Mouse (Mus musculus) erythroblast, adult 5-6 weeks (primary cell): ENCODE data around the gene Tmem231. TPM values are rescaled to one million over a fixed set of nuclear protein-coding genes. Genes with fewer than 3 reads are reported as not detected.

Experiments used
- ATAC-seq: replicated peaks from 2 replicates; pipeline ENCODE4 v1.8.0; 2016; ENCODE audit warnings: moderate number of reproducible peaks, mild to moderate bottlenecking, moderate TSS enrichment, inconsistent platforms; ENCODE audit not compliant: poor library complexity, low FRiP score, severe bottlenecking
- total RNA-seq, 2 experiments: library from RNA; stranded (forward) in 1 of 2; stranded (reverse) in 1 of 2; fragments of 150-400 nt in 1 of 2; fragments of 200-764, 138-1000 nt in 1 of 2; gene quantifications; 2 replicates each; pipeline versions ENCODE4 v1.2.3 to v1.2.4; 2015 to 2017; ENCODE audit warnings: low replicate concordance in 2 of 2

Tmem231 gene
- total RNA-seq, 2 experiments from 2014 or later = 4.7 TPM; not detected in 1

DNA sequence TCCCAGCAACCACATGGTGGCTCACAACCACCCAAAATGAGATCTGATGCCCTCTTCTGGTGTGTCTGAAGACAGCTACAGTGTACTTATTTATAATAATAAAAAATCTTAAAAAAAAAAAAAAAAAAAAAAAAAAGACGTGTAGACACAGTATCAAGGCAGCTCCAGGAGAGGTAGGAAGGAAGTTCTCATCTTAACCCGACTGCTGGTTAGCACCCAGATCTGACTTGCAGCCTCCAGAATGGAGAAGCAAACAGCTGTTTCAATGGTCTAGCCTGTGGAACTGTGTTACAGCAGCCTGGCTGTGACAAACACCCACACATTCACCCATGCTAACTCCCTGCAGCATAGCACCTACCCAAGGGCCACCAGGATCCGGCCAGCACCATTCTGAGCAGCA is 63.3 kb downstream of the Tmem231 start:
- no peak for ATAC-seq

DNA sequence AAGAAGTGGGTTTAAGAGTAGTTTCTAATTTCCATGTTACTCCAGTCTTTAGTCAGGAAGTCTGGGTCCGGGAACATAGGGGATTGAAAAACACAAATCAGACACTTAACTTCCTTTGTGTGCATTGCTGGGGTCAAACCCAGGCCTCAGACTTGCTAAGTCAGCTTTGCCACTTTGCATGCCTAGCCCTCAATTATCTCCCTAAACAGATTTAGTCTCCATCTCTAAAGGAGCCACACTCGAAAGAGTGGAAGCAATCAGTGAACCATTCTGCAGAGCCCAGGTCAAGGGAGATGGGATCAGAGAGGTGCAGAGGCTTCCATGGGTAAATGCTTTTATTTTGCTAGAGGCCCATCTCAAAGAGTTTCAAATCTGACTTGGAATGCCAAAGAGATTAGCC is 65.0 kb downstream of the Tmem231 start:
- no peak for ATAC-seq

DNA sequence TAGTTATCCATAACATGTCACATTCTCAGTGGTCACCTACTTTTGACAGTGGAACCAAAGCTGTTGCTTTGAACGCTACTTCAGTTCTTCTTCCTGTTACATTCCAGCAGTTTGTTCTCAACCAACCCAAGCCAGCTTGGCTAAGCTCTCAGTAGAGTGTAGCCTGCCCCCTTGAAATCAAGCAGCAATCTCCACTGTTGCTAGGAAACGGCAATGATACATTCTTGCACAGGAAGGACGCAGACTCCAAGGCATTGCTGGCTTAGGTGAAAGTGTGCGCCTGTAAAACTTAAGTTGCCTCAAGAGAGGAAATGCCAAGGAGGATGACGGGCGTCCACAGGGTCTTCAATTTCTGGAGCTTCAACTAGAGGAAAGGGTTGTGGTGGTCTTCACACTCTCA is 67.8 kb downstream of the Tmem231 start:
- ATAC-seq = no peak

DNA sequence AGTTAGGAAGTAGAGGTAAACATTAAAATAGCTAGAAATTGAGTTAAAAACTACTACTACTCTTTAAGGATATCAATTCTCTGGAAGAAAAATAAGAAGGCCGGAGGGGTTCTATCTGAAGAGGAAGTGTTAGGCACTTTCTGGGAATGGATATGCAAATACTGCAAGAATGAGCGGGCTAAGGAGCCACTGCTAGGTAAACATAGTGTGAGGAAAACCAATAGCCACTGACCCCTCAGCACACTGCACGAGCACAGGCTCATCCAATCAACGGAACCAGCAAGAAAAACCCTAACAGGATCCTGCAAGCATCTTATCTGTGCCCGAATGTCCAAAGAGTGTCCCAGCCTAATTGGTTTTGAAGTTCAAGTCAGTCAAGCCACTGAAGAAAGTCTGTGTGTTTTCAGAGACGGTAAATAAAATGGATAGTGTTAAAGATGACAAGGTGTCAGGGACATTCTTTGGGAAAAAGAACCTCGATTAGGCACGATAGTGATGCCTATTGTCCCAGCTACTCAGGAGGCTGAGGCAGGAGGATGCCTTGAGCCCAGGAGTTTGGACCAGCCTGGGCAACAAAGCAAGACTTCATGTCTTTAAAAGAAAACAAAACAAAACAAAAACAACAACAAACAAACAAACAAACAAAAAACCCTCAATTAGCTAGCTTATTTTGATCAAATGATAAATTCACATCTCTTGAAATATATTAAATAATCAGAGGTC is 68.4 kb downstream of the Tmem231 start:
- no peak for ATAC-seq

DNA sequence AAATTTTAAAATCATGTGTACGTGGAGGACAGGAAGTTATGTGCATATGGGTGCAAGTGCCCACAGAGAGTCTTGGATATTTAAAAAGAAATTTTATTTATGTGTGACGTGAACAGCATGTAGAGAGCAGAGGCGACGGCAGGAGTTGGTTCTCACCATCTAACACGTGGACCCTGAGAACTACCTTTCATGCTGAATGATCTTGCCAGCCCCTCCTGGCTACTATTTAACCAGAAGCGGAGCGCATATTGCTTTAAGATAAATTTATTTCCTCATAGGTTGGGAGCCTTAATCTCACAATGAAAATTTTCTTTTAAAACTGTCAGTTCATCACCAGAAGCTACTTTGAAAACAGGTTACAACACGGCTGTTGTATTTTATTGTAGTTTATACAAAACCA is 69.0 kb downstream of the Tmem231 start:
- ATAC-seq = no peak

DNA sequence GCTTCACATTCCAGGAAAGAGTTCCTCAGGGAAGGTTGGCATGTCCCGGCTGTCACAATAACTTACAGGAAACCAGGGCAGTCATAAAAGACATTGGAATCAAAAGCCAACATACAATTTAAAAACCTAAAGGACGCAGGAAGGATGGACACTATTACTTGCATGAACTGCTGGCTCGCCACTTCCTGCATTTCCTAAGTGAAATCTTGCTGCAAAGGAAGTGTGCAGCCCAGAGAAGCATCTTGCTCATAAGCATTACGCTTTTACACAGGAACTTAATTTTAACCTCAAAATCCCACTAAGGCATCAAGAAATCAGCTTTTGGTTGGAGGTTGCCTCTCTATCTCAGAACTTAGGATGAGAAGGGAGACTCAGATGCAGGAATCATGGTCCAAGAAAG is 70.4 kb downstream of the Tmem231 start:
- ATAC-seq = no peak

Other genes starting within 250 kb of the Tmem231 start
- gene Ctrb1, start 242.9 kb downstream of the Tmem231 start, total RNA-seq (2015; ENCODE audit: low replicate concordance) = not detected in 2 replicates
- gene Ctrb1, start 242.9 kb downstream of the Tmem231 start, total RNA-seq (2017; ENCODE audit: low replicate concordance) = not detected in 2 replicates
- not detected in 2 replicates for gene Bcar1, start 190.1 kb downstream of the Tmem231 start, total RNA-seq (2015; ENCODE audit: low replicate concordance)
- not detected in 2 replicates for gene Bcar1, start 190.1 kb downstream of the Tmem231 start, total RNA-seq (2017; ENCODE audit: low replicate concordance)
- 13.3 and 43.7 TPM in 2 replicates for gene Cfdp1, start 79.6 kb downstream of the Tmem231 start, total RNA-seq (2015; ENCODE audit: low replicate concordance)
- 32.5 and 33.6 TPM in 2 replicates for gene Cfdp1, start 79.6 kb downstream of the Tmem231 start, total RNA-seq (2017; ENCODE audit: low replicate concordance)
- 0.84 and 2.7 TPM in 2 replicates for gene Tmem170, start 57.1 kb downstream of the Tmem231 start, total RNA-seq (2015; ENCODE audit: low replicate concordance)
- 0.70 and 1.4 TPM in 2 replicates for gene Tmem170, start 57.1 kb downstream of the Tmem231 start, total RNA-seq (2017; ENCODE audit: low replicate concordance)
- not detected in 2 replicates for gene Chst5, start 23.4 kb downstream of the Tmem231 start, total RNA-seq (2015; ENCODE audit: low replicate concordance)
- gene Chst5, start 23.4 kb downstream of the Tmem231 start, total RNA-seq (2017; ENCODE audit: low replicate concordance) = not detected in 2 replicates
- gene Gabarapl2, start 6.8 kb upstream of the Tmem231 start, total RNA-seq (2015; ENCODE audit: low replicate concordance) = 113 and 121 TPM in 2 replicates
- 170 and 171 TPM in 2 replicates for gene Gabarapl2, start 6.8 kb upstream of the Tmem231 start, total RNA-seq (2017; ENCODE audit: low replicate concordance)
- 0.77 and 1.9 TPM in 2 replicates for gene Adat1, start 58.4 kb upstream of the Tmem231 start, total RNA-seq (2015; ENCODE audit: low replicate concordance)
- gene Adat1, start 58.4 kb upstream of the Tmem231 start, total RNA-seq (2017; ENCODE audit: low replicate concordance) = 0.70 and 1.4 TPM in 2 replicates
- gene Kars, start 77.4 kb upstream of the Tmem231 start, total RNA-seq (2015; ENCODE audit: low replicate concordance) = 27.0 and 31.7 TPM in 2 replicates
- 30.4 and 40.3 TPM in 2 replicates for gene Kars, start 77.4 kb upstream of the Tmem231 start, total RNA-seq (2017; ENCODE audit: low replicate concordance)
- 1.9 TPM in 2 replicates for gene Terf2ip, start 77.5 kb upstream of the Tmem231 start, total RNA-seq (2015; ENCODE audit: low replicate concordance)
- gene Terf2ip, start 77.5 kb upstream of the Tmem231 start, total RNA-seq (2017; ENCODE audit: low replicate concordance) = 2.5 and 3.6 TPM in 2 replicates
- not detected in 2 replicates for gene Gm6793, start 81.2 kb upstream of the Tmem231 start, total RNA-seq (2015; ENCODE audit: low replicate concordance)
- not detected in 2 replicates for gene Gm6793, start 81.2 kb upstream of the Tmem231 start, total RNA-seq (2017; ENCODE audit: low replicate concordance)